Mouse (Mus musculus): ENCODE measurements around the gene Ninl. TPM values are rescaled to one million over a fixed set of nuclear protein-coding genes. Genes with fewer than 3 reads are reported as not detected.
"Not testable (repeated sequence)": the region's sequence is repeated elsewhere in the genome, so short reads cannot be mapped to it uniquely, and the experiment has no call there.

Ninl gene
- polyA plus RNA-seq, 1 experiment from 2014 or later = 24.4 TPM

- H3K36me3 ChIP-seq (replicated peaks) = peaks cover 74% of the 10 kb centered on the region
- ATAC-seq (ENCODE audit: low FRiP score) = no peak
- no peaks in the 10 kb centered on the region for H3K4me1 ChIP-seq
Measured at GRCm38 (mm10) chr2:150969231-150969630, 70.0 kb downstream of the Ninl start.

GRCm38 (mm10) chr2:150967491-150967890, 71.7 kb downstream of the Ninl start:
- no peaks in the 10 kb centered on the region for H3K4me1 ChIP-seq
- no peak overlapping the region for H3K4me3 ChIP-seq (replicated peaks)
- no peaks in the 10 kb centered on the region for H3K27me3 ChIP-seq
- no peak overlapping the region for H3K9ac ChIP-seq
- peaks cover 61% of the 10 kb centered on the region for H3K36me3 ChIP-seq (replicated peaks)
- no peaks in the 10 kb centered on the region for H3K9me3 ChIP-seq
- no peak overlapping the region for H3K27ac ChIP-seq
- ATAC-seq (ENCODE audit: low FRiP score) = no peak
- H3K4me2 ChIP-seq = no peak overlapping the region
- 92% methylated on average over 2 of the region's 2 CpGs for WGBS

More at GRCm38 (mm10) chr2:150969231-150969630, 70.0 kb downstream of the Ninl start:
- H3K9ac ChIP-seq = no peak overlapping the region
- WGBS = 88% methylated on average over 2 of the region's 2 CpGs
- H3K9me3 ChIP-seq = no peaks in the 10 kb centered on the region
- H3K27ac ChIP-seq = no peak overlapping the region
- H3K4me3 ChIP-seq (replicated peaks) = no peak overlapping the region
- H3K27me3 ChIP-seq = no peaks in the 10 kb centered on the region
- H3K4me2 ChIP-seq = no peak overlapping the region

- ATAC-seq (ENCODE audit: low FRiP score) = no peak
- Histone ChIP-seq H3K9ac (no peak overlapping the region), H3K27me3 (no peaks in the 10 kb centered on the region), H3K4me1 (no peaks in the 10 kb centered on the region), H3K27ac (no peak overlapping the region), H3K36me3 (replicated peaks) (peaks cover 57% of the 10 kb centered on the region), H3K4me3 (replicated peaks) (no peak overlapping the region), H3K9me3 (no peaks in the 10 kb centered on the region), H3K4me2 (no peak overlapping the region)
- 92% methylated on average over 10 of the region's 10 CpGs for WGBS
Measured at GRCm38 (mm10) chr2:150965951-150966350, 73.2 kb downstream of the Ninl start.

- Histone ChIP-seq H3K9ac (no peak overlapping the region), H3K36me3 (replicated peaks) (peaks cover 57% of the 10 kb centered on the region), H3K4me3 (replicated peaks) (no peak overlapping the region), H3K4me1 (no peaks in the 10 kb centered on the region), H3K27me3 (no peaks in the 10 kb centered on the region), H3K4me2 (no peak overlapping the region), H3K27ac (no peak overlapping the region), H3K9me3 (no peaks in the 10 kb centered on the region)
- ATAC-seq (ENCODE audit: low FRiP score) = no peak
- 91% methylated on average over 3 of the region's 3 CpGs for WGBS
Measured at GRCm38 (mm10) chr2:150964641-150965040, 74.5 kb downstream of the Ninl start.

GRCm38 (mm10) chr2:150963246-150963645, 75.9 kb downstream of the Ninl start:
- Histone ChIP-seq H3K36me3 (replicated peaks) (peaks cover 57% of the 10 kb centered on the region), H3K9me3 (no peaks in the 10 kb centered on the region), H3K27ac (no peak overlapping the region), H3K4me3 (replicated peaks) (no peak overlapping the region), H3K4me1 (no peaks in the 10 kb centered on the region), H3K27me3 (no peaks in the 10 kb centered on the region), H3K4me2 (no peak overlapping the region), H3K9ac (no peak overlapping the region)
- no peak for ATAC-seq (ENCODE audit: low FRiP score)
- WGBS = 88% methylated on average over 3 of the region's 3 CpGs

GRCm38 (mm10) chr2:150959521-150959920, 79.7 kb downstream of the Ninl start:
- H3K4me2 ChIP-seq = no peak overlapping the region
- no peak overlapping the region for H3K9ac ChIP-seq
- H3K9me3 ChIP-seq = no peaks in the 10 kb centered on the region
- no peak for ATAC-seq (ENCODE audit: low FRiP score)
- no peak overlapping the region for H3K27ac ChIP-seq
- H3K36me3 ChIP-seq (replicated peaks) = peaks cover 66% of the 10 kb centered on the region
- H3K4me3 ChIP-seq (replicated peaks) = no peak overlapping the region
- 90% methylated on average over 10 of the region's 10 CpGs for WGBS
- no peaks in the 10 kb centered on the region for H3K4me1 ChIP-seq
- no peaks in the 10 kb centered on the region for H3K27me3 ChIP-seq

- no peak for ATAC-seq (ENCODE audit: low FRiP score)
- H3K27ac ChIP-seq = no peak overlapping the region
- no peak overlapping the region for H3K9ac ChIP-seq
- H3K36me3 ChIP-seq (replicated peaks) = peaks cover 78% of the 10 kb centered on the region
- H3K9me3 ChIP-seq = no peaks in the 10 kb centered on the region
- H3K27me3 ChIP-seq = no peaks in the 10 kb centered on the region
- no peak overlapping the region for H3K4me3 ChIP-seq (replicated peaks)
- WGBS = 80% methylated on average over 1 of the region's 1 CpGs
- no peaks in the 10 kb centered on the region for H3K4me1 ChIP-seq
- no peak overlapping the region for H3K4me2 ChIP-seq
Measured at GRCm38 (mm10) chr2:150955859-150956258, 83.3 kb downstream of the Ninl start.

GRCm38 (mm10) chr2:150951201-150951600, 88.0 kb downstream of the Ninl start:
- peaks cover 80% of the 10 kb centered on the region for H3K36me3 ChIP-seq (replicated peaks)
- no peak overlapping the region for H3K4me3 ChIP-seq (replicated peaks)
- ATAC-seq (ENCODE audit: low FRiP score) = no peak
- no peaks in the 10 kb centered on the region for H3K4me1 ChIP-seq
- H3K4me2 ChIP-seq = no peak overlapping the region
- WGBS = 93% methylated on average over 2 of the region's 2 CpGs
- H3K27ac ChIP-seq = no peak overlapping the region
- H3K27me3 ChIP-seq = no peaks in the 10 kb centered on the region
- no peaks in the 10 kb centered on the region for H3K9me3 ChIP-seq
- H3K9ac ChIP-seq = no peak overlapping the region

- 87% methylated on average over 6 of the region's 6 CpGs for WGBS
- ATAC-seq (ENCODE audit: low FRiP score) = no peak
- H3K4me1 ChIP-seq = no peaks in the 10 kb centered on the region
- H3K27me3 ChIP-seq = no peaks in the 10 kb centered on the region
- H3K27ac ChIP-seq = no peak overlapping the region
- H3K36me3 ChIP-seq (replicated peaks) = peaks cover 73% of the 10 kb centered on the region
- no peaks in the 10 kb centered on the region for H3K9me3 ChIP-seq
- no peak overlapping the region for H3K4me2 ChIP-seq
- no peak overlapping the region for H3K9ac ChIP-seq
- no peak overlapping the region for H3K4me3 ChIP-seq (replicated peaks)
Measured at GRCm38 (mm10) chr2:150950056-150950455, 89.1 kb downstream of the Ninl start.

GRCm38 (mm10) chr2:150949652-150950051, 89.5 kb downstream of the Ninl start:
- Histone ChIP-seq H3K36me3 (replicated peaks) (peaks cover 73% of the 10 kb centered on the region), H3K4me2 (no peak overlapping the region), H3K9ac (no peak overlapping the region), H3K4me1 (no peaks in the 10 kb centered on the region), H3K4me3 (replicated peaks) (no peak overlapping the region), H3K9me3 (no peaks in the 10 kb centered on the region), H3K27me3 (no peaks in the 10 kb centered on the region), H3K27ac (no peak overlapping the region)
- ATAC-seq (ENCODE audit: low FRiP score) = no peak
- 90% methylated on average over 3 of the region's 3 CpGs for WGBS

GRCm38 (mm10) chr2:150948786-150949185, 90.4 kb downstream of the Ninl start:
- Histone ChIP-seq H3K36me3 (replicated peaks) (peaks cover 82% of the 10 kb centered on the region), H3K9ac (no peak overlapping the region), H3K4me2 (no peak overlapping the region), H3K4me1 (no peaks in the 10 kb centered on the region), H3K4me3 (replicated peaks) (no peak overlapping the region), H3K27ac (no peak overlapping the region), H3K27me3 (no peaks in the 10 kb centered on the region), H3K9me3 (no peaks in the 10 kb centered on the region)
- 92% methylated on average over 5 of the region's 5 CpGs for WGBS
- ATAC-seq (ENCODE audit: low FRiP score) = no peak

GRCm38 (mm10) chr2:150947880-150948611, 91.1 kb downstream of the Ninl start:
- H3K4me3 ChIP-seq (replicated peaks); H3K27me3 ChIP-seq; H3K9ac ChIP-seq; H3K4me2 ChIP-seq; H3K9me3 ChIP-seq; ATAC-seq (ENCODE audit: low FRiP score); H3K4me1 ChIP-seq; H3K27ac ChIP-seq: not testable (repeated sequence)
- 93% methylated on average over 12 of the region's 12 CpGs for WGBS
- H3K36me3 ChIP-seq (replicated peaks) = peaks cover 84% of the 10 kb centered on the region

- WGBS = 91% methylated on average over 5 of the region's 5 CpGs
Measured at GRCm38 (mm10) chr2:150947341-150947740, 91.8 kb downstream of the Ninl start.

More at GRCm38 (mm10) chr2:150947341-150947740, 91.8 kb downstream of the Ninl start:
- H3K9me3 ChIP-seq; H3K27me3 ChIP-seq; H3K27ac ChIP-seq; H3K9ac ChIP-seq; H3K4me3 ChIP-seq (replicated peaks); ATAC-seq (ENCODE audit: low FRiP score); H3K4me2 ChIP-seq; H3K4me1 ChIP-seq: not testable (repeated sequence)
- H3K36me3 ChIP-seq (replicated peaks) = peaks cover 84% of the 10 kb centered on the region
